Mouse (Mus musculus) thymus, postnatal 0 days (tissue): ENCODE results near the gene Lekr1. TPM values are rescaled to one million over a fixed set of nuclear protein-coding genes. Genes with fewer than 3 reads are reported as not detected.

Source experiments
- DNase-seq: peaks from one replicate; pipeline ENCODE4 v3.0.0-alpha.2; 2015; ENCODE audit warnings: low spot score
- polyA plus RNA-seq: library from polyadenylated mRNA; unstranded; fragments of >200 nt; fragmentation: Nextera tagmentation; extraction: Ambion mirVana; gene quantifications from 2 replicates; pipeline ENCODE4 v1.2.1, GENCODE M21; 2015

Gene Lekr1
- 4.5 and 5.2 TPM in 2 replicates for polyA plus RNA-seq

- DNase-seq = peak; percentile 92
Observed at GRCm38 (mm10) chr3:65665977-65666766, at the start of gene Lekr1. TSS of gene Lekr1 (plus strand) at chr3:65666228.

DNA sequence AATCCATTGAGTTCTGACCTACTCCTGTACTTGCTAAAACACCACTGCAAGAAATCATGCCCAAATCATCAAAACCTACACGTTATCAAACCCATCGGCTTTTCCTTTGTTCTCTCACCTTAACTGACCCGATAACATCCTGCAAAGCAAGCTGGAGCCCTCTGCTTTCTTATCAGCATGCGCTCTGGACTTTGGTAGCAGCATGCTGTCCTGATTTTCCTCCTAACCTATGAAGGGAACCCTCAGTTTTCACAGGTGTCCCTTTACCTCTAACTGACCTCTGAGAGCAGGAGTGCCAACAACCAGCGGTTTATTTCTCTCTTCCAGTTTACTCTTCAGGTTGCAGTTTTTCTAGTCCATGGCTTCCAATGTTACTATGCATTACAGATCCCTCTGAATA is 48.5 kb upstream of the Lekr1 start:
- DNase-seq = no peak

DNA sequence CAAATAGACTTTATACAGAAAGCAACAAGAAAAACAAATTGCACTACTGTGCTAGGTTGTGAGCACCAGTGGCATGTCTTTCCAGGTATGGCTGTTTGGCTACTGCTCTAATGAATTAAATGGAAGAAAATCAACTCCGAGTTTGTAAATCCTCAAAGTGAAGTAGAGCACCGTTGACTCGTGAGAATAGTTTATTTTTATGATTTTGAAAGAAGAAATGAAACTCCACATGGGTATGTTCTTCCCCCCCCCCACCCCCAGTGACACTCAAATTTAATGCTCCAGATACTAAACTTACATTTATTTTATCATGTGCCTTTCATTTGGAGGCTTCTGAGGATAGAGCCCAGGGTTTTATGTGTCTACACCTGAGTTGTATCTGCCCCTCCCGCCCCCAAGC is 46.7 kb upstream of the Lekr1 start:
- DNase-seq = no peak

DNA sequence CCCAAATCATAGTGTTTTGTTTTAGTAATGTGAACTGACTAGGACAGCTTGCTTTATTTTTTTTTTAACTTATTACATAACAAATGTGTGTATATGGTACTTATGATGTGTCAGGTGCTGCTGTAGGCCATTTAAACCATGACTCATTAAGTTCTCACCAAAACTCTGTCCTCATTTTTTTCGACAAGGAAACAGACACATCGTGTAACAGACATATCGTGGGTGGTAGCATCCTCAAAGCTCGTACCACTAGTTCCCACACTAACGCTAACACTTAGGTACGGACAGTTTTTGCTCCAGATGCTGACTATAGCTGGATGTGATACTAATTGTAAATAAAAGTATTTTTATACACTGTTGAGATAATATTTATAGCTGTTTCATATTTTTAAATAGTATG is 43.0 kb upstream of the Lekr1 start:
- DNase-seq = no peak

GRCm38 (mm10) chr3:65625496-65626289 is 40.3 kb upstream of the Lekr1 start:
- no peak for DNase-seq

DNA sequence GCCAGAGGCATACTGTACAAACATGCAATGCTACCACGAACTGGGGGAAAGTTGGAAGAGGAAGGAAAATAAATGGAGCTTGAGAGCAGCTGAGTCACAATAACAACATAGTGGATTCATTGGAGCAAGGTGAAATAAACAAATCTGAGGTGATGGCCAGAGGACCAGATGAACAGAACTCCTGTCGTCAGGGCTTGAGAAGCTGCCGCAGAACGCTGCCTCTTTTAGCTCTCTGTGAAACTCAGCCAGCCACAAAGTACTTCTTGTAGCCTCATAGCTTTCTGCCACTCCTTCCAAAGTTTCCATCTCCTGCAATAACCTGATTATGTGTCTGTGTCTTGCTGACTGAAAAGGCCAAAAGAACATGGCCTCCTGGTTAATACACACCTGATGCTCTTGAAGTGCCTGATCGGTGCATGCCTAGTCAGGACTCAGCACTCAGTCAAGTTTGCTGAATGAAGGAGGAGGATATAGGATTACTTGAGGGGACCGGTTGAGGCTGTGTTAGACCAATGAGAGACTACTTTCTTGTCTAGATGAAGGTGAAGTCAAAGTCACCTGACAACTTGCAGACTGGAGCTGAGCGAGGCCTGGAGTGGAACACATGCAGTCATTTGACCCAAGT is 39.6 kb upstream of the Lekr1 start:
- DNase-seq = no peak

- DNase-seq = no peak
Observed at GRCm38 (mm10) chr3:65627021-65627706, 38.9 kb upstream of the Lekr1 start.

DNA sequence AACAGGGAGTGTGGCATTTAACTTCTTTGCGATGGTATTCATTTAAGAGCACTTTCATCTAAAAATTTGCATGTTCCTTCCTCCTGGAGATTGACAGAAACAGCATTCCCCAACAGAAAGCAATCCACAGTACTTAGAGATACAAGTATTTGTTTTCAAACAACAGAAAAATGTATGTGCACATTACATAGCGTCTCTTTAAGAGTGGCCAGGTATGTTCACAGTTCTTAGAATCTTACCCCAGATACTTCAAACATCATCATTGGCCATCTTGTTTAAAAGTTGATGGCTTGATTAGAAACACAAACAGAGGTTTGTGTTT is 38.4 kb upstream of the Lekr1 start:
- no peak for DNase-seq

GRCm38 (mm10) chr3:65629565-65630112 is 36.4 kb upstream of the Lekr1 start:
- no peak for DNase-seq

DNA sequence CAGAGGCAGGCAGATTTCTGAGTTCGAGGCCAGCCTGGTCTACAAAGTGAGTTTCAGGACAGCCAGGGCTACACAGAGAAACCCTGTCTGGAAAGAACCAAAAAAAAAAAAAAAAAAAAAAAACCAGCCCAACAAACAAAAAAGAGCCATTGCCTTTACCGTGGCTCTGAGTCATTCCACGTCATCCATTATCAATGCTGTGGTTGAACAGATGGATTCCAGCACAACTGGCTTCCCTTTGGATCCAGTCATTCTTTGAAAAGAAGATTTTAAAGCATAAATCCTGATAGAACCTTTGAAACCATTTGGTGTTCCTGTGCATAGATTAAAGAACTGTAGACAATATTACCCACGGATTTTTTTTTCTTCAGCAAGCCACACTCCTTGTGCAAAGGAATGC is 32.4 kb upstream of the Lekr1 start:
- DNase-seq = no peak

DNA sequence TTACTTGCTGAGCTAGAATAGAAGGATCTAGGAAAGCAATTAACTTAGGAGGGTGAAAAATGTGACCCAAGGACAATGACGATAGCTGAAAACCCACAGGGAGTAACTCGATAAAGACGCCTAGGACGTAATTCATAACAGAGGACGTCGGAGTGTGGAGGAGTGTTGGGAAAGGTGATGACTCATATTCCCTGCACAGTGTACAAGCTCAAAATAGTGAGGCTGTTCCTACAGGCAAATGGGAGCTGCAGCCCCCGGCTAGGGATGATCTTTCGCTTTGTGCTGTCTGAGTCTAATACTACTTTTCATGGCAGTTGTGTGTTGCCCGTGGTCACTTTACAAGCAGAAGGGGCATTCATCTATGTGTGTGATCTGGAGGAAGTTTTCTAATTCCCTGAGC is 30.0 kb upstream of the Lekr1 start:
- no peak for DNase-seq

GRCm38 (mm10) chr3:65637313-65637712 is 28.7 kb upstream of the Lekr1 start:
- DNase-seq = no peak

DNA sequence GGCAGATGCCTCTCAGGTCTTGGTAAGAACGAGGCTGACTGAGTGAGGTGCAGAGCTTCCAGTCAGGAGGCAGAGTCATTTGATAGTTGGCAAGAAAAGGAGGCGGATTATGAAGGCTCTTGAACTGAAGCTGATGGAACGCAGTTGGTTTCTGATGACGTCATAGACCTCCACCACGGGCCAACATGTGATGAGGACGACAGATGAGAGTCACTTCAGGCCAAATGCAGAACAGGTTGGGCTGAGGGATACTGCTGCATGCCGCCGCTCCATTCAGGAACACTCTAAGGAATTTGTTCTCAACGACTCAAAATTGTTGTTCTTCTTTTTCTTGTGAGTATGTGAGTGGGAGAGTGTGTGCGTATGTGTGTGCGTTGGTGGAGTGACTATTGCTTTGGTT is 27.1 kb upstream of the Lekr1 start:
- DNase-seq = no peak

- no peak for DNase-seq
Observed at GRCm38 (mm10) chr3:65639454-65640014, 26.5 kb upstream of the Lekr1 start.

DNA sequence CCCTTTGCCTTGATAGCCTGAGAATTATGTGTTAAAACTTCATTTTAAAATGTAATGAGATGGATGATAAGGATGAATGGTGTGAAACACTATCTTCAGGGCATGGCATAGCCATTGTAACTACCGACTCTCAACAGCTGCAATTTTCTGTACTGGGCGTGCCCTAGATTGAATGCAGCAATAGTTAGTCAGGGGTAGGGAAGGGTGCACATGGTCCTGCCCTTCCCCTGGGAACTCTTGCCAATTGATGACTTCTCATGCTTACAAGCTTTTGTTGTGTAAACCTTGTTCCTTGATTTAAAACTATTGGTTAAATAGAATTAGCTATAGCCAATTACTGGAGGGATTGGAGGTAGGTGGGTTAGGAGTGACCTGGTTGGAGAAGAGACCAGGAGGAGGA is 23.1 kb upstream of the Lekr1 start:
- DNase-seq = no peak

- DNase-seq = no peak
Observed at GRCm38 (mm10) chr3:65643654-65644053, 22.4 kb upstream of the Lekr1 start.

DNA sequence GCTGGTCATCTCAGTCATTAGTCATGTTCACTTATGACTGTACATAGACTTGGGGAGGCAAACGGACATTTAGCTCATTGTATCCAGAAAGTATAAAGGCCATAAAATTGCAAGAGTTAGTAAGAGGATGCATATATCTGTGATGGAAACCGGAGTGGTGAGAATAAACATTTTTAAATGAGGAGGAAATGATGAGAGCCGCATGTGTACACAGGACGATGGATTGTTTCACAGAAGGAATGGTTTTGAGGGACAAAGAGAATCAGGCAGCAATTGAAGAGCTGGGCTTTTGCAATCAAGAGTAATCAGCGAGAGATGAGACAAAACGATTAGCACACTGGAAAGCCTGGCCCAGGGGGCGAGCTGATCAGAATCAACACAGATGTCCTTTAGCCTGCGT is 18.4 kb upstream of the Lekr1 start:
- no peak for DNase-seq

GRCm38 (mm10) chr3:65648913-65649312 is 17.1 kb upstream of the Lekr1 start:
- no peak for DNase-seq

DNA sequence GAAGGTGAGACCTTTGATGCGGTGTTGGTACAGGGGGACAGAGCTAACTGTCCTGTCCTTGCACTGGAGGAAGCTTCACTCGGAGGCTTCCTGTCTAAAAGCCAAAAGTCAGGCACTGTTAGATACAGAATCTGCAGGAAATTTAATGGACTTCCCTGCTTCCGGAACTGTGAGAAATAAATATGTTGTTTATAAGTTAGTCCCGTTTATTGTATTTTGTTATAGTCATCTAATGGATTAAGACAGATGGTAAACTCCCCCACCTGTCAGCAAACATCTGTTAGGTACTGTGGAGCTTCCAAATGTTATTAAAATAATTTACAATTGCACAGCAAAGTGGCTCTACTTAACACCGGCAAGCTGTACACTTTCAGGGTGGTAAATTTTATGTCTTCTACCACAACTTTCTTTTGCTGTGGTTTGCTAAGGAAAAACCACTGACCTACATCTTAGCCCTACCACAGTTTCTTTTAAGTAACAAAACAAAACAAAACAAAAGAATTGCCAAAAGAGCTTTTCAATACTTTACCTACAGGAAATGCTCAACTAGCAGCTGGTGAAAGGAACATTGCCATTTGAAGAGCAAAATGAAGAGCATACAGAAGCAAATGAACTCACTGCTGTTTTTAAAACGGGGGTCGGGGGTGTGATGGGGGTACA is 15.7 kb upstream of the Lekr1 start:
- peak; percentile 82 for DNase-seq

GRCm38 (mm10) chr3:65654541-65655206 is 11.4 kb upstream of the Lekr1 start:
- no peak for DNase-seq
